Mouse (Mus musculus) kidney, adult 2 months (tissue): ENCODE data around the gene Olfr877.

ENCODE experiments used
- CTCF ChIP-seq: fragments of 200-500 bp; conservative IDR thresholded peaks from 2 replicates; pipeline ENCODE4 v1.5.1; 2011; ENCODE audit warnings: low read depth, mild to moderate bottlenecking, control low read depth, low read length, moderate library complexity, mixed read lengths; ENCODE audit not compliant: insufficient read depth, insufficient read length
- POLR2A ChIP-seq: fragments of 200-500 bp; IDR thresholded peaks from one replicate; pipeline ENCODE4 v1.6.1; 2011; ENCODE audit warnings: low read depth, low read length, control low read depth

DNA sequence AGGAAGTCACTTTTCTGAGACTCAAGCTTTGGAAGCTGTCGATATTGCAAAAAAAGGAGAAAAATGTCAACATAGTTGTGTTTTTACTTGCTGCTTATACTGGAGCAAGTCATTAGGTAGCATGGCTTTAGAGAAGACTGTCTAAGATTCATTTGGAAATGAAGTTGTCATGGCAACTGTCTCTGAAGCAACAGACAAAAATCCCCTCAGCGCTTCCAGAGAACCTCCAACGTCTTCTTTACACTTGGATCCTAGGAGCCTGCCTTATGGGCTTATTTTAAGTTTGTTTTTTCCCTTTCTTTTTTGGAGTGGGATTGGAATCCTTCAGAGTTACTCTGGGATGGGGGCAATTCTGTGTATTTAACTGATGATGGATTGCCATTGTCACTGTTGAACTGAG lies 39.4 kb upstream of the Olfr877 start:
- TF ChIP-seq CTCF = no peak
- TF ChIP-seq POLR2A = no peak
